Mouse (Mus musculus): ENCODE measurements at regions not wholly inside any gene's neighbourhood (a gene's known extent, or its start where the extent isn't known, plus 50 kb on each side); places are given as distances from the start of the nearest gene placed in this dataset.
A peak's percentile ranks its signal among the peaks of the same experiment; 100 is the strongest.

DNA sequence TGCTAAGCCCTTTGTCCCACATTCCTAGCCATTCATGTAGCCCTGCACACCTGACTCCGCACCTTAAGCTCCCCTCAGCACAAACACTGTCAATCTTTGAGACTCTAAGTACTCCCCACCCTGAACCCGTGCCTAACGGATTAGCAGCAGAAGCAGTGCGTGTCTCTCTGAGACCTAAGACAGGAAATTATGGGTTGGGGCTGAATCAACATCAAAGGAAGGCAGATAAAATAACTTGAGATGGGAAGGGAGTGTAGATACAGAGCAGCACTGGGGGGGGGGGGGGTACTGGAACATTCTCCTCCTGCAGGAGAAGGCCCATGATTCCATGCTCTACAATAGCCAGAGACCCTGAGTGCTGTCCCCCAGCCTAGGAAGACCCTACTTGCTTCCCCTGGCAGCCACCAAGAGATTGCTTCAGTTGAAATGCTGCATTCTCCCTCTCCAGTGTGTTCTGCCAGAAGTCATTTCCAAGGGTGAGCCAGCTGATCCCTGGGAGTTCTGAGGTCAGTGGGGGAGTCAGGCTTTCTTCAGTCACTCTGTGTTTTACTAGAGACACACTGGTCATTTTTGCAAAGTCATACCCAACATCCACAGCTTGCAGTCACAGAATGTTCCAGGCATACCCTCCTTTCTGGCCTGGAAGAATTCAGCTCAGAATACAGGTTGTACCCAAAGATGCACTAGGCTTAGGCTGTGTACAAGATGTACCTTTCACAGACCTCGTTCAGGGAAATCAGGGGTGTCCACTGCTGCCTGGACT, 71.4 kb downstream of the Rhob start:
- no peak overlapping the region for H3K9ac ChIP-seq (replicated peaks; ENCODE audit: low read length, poor library complexity, severe bottlenecking)
- ATAC-seq (ENCODE audit: low FRiP score) = no peak

DNA sequence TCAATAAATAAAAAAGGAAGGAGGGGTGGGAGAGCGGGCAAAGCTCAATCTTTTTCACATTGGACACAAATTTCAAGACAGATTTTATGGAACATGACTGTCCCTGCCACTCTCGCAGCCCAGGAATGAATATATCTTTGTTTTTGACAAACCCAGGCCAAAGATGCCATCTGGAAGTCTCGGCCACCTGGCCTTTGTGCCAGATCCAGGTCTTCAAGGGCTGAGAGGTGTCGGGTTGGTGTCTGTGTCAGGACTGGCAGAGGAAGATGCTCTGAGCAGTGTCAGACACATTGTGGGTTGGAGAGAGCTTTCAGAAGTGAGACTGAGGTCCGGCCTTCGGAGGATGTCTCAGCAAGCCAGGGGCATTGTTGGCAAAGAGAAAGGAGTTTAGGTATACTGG, 75.3 kb downstream of the Rhob start:
- DNase-seq (ENCODE audit: low spot score) (no peak), ATAC-seq (ENCODE audit: low FRiP score) (no peak)
- Histone ChIP-seq H3K27me3 (ENCODE audit: insufficient read depth, low read length) (no peaks in the 10 kb centered on the region), H3K4me2 (ENCODE audit: low read depth, low read length, poor library complexity, severe bottlenecking) (no peak overlapping the region), H3K36me3 (ENCODE audit: insufficient read depth, low read length) (no peaks in the 10 kb centered on the region), H3K27ac (ENCODE audit: low read depth, low read length) (no peak overlapping the region), H3K4me1 (ENCODE audit: insufficient read depth, low read length) (no peaks in the 10 kb centered on the region), H3K4me3 (ENCODE audit: low read depth, low read length) (no peak overlapping the region), H3K9ac (replicated peaks; ENCODE audit: low read length, poor library complexity, severe bottlenecking) (no peak overlapping the region), H3K9me3 (ENCODE audit: low read length) (no peaks in the 10 kb centered on the region)
- 93% methylated on average over 6 of the region's 6 CpGs for WGBS
- TF ChIP-seq CTCF (IDR thresholded peaks at IDR 0.05) = no peak

More for the DNA sequence above, 71.4 kb downstream of the Rhob start:
- DNase-seq (ENCODE audit: low spot score) = no peak
- 69% methylated on average over 5 of the region's 5 CpGs for WGBS
- no peak for TF ChIP-seq CTCF (IDR thresholded peaks at IDR 0.05)
- no peaks in the 10 kb centered on the region for H3K36me3 ChIP-seq (ENCODE audit: insufficient read depth, low read length)
- no peaks in the 10 kb centered on the region for H3K9me3 ChIP-seq (ENCODE audit: low read length)
- no peak overlapping the region for H3K4me2 ChIP-seq (ENCODE audit: low read depth, low read length, poor library complexity, severe bottlenecking)
- H3K4me3 ChIP-seq (ENCODE audit: low read depth, low read length) = no peak overlapping the region
- H3K27ac ChIP-seq (ENCODE audit: low read depth, low read length) = no peak overlapping the region
- H3K4me1 ChIP-seq (ENCODE audit: insufficient read depth, low read length) = no peaks in the 10 kb centered on the region
- H3K27me3 ChIP-seq (ENCODE audit: insufficient read depth, low read length) = no peaks in the 10 kb centered on the region

DNA sequence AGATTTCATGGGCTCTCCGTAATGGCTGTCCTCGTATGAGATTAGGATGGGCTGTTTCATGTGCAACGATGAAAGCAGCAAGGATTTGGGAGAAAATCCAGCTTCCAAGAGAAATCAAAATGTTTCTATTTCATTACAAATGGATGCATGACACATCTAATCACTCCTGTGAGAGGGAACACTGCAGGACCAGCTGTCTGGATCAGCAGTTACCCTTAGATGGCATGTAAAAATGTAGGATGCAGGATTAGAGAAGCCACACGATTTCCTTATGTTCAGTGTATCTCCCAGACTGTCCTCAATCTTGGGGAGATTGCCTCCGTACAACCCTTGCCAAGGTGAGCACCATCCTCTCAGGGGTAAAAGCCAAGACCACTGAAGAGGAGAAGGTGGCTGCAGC, 77.1 kb downstream of the Rhob start:
- no peaks in the 10 kb centered on the region for H3K27me3 ChIP-seq (ENCODE audit: insufficient read depth, low read length)
- H3K4me2 ChIP-seq (ENCODE audit: low read depth, low read length, poor library complexity, severe bottlenecking) = no peak overlapping the region
- H3K27ac ChIP-seq (ENCODE audit: low read depth, low read length) = no peak overlapping the region
- no peaks in the 10 kb centered on the region for H3K36me3 ChIP-seq (ENCODE audit: insufficient read depth, low read length)
- TF ChIP-seq CTCF (IDR thresholded peaks at IDR 0.05) = no peak
- DNase-seq (ENCODE audit: low spot score) (peak; percentile 22), ATAC-seq (ENCODE audit: low FRiP score) (0 out of 2 replicates have a peak, but pooled peaks have one; percentile 16)
- WGBS = 52% methylated on average over 5 of the region's 5 CpGs
- no peaks in the 10 kb centered on the region for H3K9me3 ChIP-seq (ENCODE audit: low read length)
- no peaks in the 10 kb centered on the region for H3K4me1 ChIP-seq (ENCODE audit: insufficient read depth, low read length)
- no peak overlapping the region for H3K9ac ChIP-seq (replicated peaks; ENCODE audit: low read length, poor library complexity, severe bottlenecking)
- no peak overlapping the region for H3K4me3 ChIP-seq (ENCODE audit: low read depth, low read length)

DNA sequence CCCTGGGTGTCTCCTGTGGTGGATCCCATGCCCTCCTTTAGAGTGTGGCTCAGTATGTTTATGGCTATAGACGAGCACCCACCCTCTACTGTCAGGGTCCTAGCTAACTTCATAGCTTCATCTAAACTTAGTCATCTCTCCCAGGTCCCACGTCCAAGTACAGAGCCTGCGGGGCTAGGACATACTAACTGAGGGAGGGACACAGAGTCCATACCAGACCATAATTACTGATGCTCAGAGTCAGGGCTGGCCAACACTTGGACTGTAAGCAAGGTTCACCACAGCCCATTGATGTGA, 78.6 kb downstream of the Rhob start:
- no peak overlapping the region for H3K4me3 ChIP-seq (ENCODE audit: low read depth, low read length)
- no peaks in the 10 kb centered on the region for H3K36me3 ChIP-seq (ENCODE audit: insufficient read depth, low read length)
- no peak for ATAC-seq (ENCODE audit: low FRiP score)
- no peak for DNase-seq (ENCODE audit: low spot score)
- H3K4me1 ChIP-seq (ENCODE audit: insufficient read depth, low read length) = no peaks in the 10 kb centered on the region
- no peak overlapping the region for H3K4me2 ChIP-seq (ENCODE audit: low read depth, low read length, poor library complexity, severe bottlenecking)
- WGBS = 93% methylated on average over 3 of the region's 3 CpGs
- no peaks in the 10 kb centered on the region for H3K9me3 ChIP-seq (ENCODE audit: low read length)
- no peaks in the 10 kb centered on the region for H3K27me3 ChIP-seq (ENCODE audit: insufficient read depth, low read length)
- H3K9ac ChIP-seq (replicated peaks; ENCODE audit: low read length, poor library complexity, severe bottlenecking) = no peak overlapping the region
- H3K27ac ChIP-seq (ENCODE audit: low read depth, low read length) = no peak overlapping the region
- TF ChIP-seq CTCF (IDR thresholded peaks at IDR 0.05) = no peak

DNA sequence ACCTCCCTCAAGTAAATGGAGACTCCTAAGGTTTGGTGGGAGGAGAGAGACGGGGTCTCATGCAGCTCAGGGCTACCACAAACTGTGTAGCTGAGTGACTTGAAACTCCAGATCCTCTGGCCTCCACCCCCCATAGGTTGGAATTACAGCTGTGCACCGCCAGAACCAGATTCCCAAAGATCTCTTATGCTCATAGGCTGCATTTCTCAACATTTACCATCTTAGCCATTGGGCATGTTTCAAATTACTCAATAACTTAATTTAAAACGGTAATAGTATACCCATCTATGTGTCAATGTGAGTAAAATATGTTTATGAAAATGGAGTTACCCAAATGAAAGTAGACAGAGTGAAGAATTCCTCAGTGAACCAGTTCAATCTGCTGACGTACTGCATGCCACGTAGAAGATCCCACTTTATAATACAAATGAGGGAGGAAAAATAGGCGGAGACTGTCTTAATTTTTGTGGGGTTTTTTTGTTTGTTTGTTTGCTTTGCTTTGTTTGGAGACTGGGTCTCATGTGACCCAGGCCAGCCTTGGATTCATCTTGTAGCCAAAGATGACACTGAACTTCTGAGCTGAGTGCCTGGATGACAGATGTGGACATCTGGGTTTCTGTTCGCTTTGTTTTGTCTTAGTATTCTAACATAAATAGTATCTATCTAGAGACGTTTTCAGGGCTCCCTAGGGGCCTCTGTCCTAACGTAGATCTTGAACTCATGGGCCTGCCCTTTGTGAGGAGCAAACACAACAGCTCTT, 79.1 kb downstream of the Rhob start:
- DNase-seq (ENCODE audit: low spot score) (no peak), ATAC-seq (ENCODE audit: low FRiP score) (no peak)
- no peaks in the 10 kb centered on the region for H3K27me3 ChIP-seq (ENCODE audit: insufficient read depth, low read length)
- H3K9ac ChIP-seq (replicated peaks; ENCODE audit: low read length, poor library complexity, severe bottlenecking) = no peak overlapping the region
- no peaks in the 10 kb centered on the region for H3K4me1 ChIP-seq (ENCODE audit: insufficient read depth, low read length)
- no peak for TF ChIP-seq CTCF (IDR thresholded peaks at IDR 0.05)
- H3K4me2 ChIP-seq (ENCODE audit: low read depth, low read length, poor library complexity, severe bottlenecking) = no peak overlapping the region
- H3K9me3 ChIP-seq (ENCODE audit: low read length) = no peaks in the 10 kb centered on the region
- H3K4me3 ChIP-seq (ENCODE audit: low read depth, low read length) = no peak overlapping the region
- WGBS = 87% methylated on average over 9 of the region's 9 CpGs
- no peak overlapping the region for H3K27ac ChIP-seq (ENCODE audit: low read depth, low read length)
- no peaks in the 10 kb centered on the region for H3K36me3 ChIP-seq (ENCODE audit: insufficient read depth, low read length)

DNA sequence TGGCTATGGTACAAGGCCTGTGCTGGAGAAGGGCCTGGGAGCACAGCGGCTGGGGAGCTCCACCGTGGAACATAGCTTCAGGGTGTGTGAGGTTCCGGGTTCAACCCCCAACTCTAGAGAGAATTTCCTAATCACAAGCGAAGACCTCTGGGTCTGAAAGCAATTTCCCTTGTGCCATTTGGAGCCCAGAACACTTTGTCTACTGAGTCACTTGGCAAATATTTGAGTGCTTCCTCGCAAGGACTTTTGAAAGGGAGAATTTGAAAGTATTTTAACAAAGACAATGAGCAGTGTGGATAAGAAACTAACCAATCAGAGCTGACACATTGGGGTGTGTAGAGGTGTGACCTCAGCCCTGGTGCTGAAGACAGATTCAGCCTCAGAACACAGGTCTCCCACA, 80.9 kb downstream of the Rhob start:
- Histone ChIP-seq H3K9me3 (ENCODE audit: low read length) (no peaks in the 10 kb centered on the region), H3K36me3 (ENCODE audit: insufficient read depth, low read length) (no peaks in the 10 kb centered on the region), H3K9ac (replicated peaks; ENCODE audit: low read length, poor library complexity, severe bottlenecking) (no peak overlapping the region), H3K4me2 (ENCODE audit: low read depth, low read length, poor library complexity, severe bottlenecking) (no peak overlapping the region), H3K27me3 (ENCODE audit: insufficient read depth, low read length) (no peaks in the 10 kb centered on the region), H3K27ac (ENCODE audit: low read depth, low read length) (no peak overlapping the region), H3K4me1 (ENCODE audit: insufficient read depth, low read length) (no peaks in the 10 kb centered on the region), H3K4me3 (ENCODE audit: low read depth, low read length) (no peak overlapping the region)
- WGBS = 85% methylated on average over 5 of the region's 5 CpGs
- DNase-seq (ENCODE audit: low spot score) = no peak
- no peak for TF ChIP-seq CTCF (IDR thresholded peaks at IDR 0.05)
- no peak for ATAC-seq (ENCODE audit: low FRiP score)
